Mouse (Mus musculus) adrenal gland, postnatal 25 days (tissue): ENCODE data around the gene Cts3. TPM values are rescaled to one million over a fixed set of nuclear protein-coding genes. Genes with fewer than 3 reads are reported as not detected.
"Not testable (repeated sequence)": the region's sequence is repeated elsewhere in the genome, so short reads cannot be mapped to it uniquely, and the experiment has no call there.

Experiments
- DNase-seq: peaks from one replicate; pipeline ENCODE4 v3.0.0; 2021; ENCODE audit warnings: mixed read lengths
- long read RNA-seq: library from polyadenylated mRNA; stranded (forward); transcript quantifications from one replicate; pipeline ENCODE4 v2.0.0, GENCODE M21; 2021
- total RNA-seq: library from RNA; stranded (reverse); gene quantifications from 2 replicates; pipeline ENCODE4 v1.2.3, GENCODE M21; 2021

Gene Cts3
- total RNA-seq: not detected in 2 replicates
- long read RNA-seq: 0 reads

- no peak for DNase-seq
Measured at GRCm38 (mm10) chr13:61570027-61570426, at the start of gene Cts3. TSS of gene Cts3 (minus strand) at chr13:61570127.

GRCm38 (mm10) chr13:61568074-61568473 lies 1.9 kb downstream of the Cts3 start, which contains the start of gene Gm49352:
TSS of gene Gm49352 (minus strand) at chr13:61568174.
- DNase-seq: not testable (repeated sequence)

DNA sequence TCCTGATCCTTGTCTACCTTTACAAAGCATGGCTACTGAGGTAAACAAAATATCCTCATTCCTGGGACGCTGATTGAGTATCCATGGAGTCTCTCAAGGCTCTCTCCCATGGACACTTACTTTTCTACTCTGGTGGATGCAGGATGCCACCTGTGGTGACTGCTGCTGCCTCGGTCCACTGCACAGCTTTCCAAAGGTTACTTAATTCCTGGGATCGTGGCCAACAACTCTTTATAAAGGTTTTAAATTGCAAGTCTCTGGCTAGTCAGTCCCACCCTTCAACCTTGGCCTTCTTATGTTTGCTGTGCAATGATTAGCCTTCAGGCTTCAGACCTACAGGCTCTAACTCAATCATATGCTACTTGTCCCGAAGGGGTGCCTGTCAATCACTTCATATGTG lies 28.3 kb downstream of the Cts3 start, which contains the start of gene Ctsm:
Gene Ctsm (minus strand): TSS at position 209 of the 400 bp plus-strand sequence.
- no peak for DNase-seq

Other genes with a start within 250 kb of the Cts3 start
- gene Cts7, start 211.9 kb downstream of the Cts3 start, total RNA-seq: not detected in 2 replicates
- gene Ctsm, start 28.3 kb downstream of the Cts3 start, total RNA-seq: not detected in 2 replicates
- not detected in 2 replicates for gene Gm49352, start 2.0 kb downstream of the Cts3 start, total RNA-seq